Mouse (Mus musculus): ENCODE measurements at regions not wholly inside any gene's neighbourhood (a gene's known extent, or its start where the extent isn't known, plus 50 kb on each side); places are given as distances from the start of the nearest gene placed in this dataset.

DNA sequence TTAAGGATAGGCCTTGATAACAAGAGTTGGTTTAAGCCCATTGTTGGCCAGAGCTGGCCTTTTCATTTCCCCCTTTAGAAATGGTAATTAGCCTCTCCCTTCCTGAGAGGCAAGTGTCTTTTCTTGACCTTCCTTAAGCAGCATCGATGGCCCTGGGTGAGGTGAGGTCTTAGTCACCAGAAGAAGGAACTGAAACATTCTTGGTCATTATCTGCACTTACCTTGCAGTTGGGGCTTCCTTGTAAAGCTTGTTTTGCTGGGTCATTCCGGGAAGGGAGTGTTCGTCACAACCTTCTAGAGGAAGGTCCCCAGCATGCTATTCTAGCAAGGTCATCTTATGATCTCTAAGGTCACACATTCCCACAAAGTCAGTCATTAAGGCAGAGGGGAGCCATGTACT is 322.6 kb upstream of the Meis1 start:
- TF ChIP-seq HCFC1 (IDR thresholded peaks at IDR 0.05; ENCODE audit: borderline replicate concordance, insufficient read depth, low read length) = no peak
- no peak for TF ChIP-seq CHD2 (IDR thresholded peaks at IDR 0.05; ENCODE audit: low read depth, low read length)

Data from ES-E14 (cell line).